Mouse (Mus musculus) hindlimb bud, embryonic 11.5 days (tissue): ENCODE results near the gene Mrgprh.

Experiments used
- DNase-seq: peaks from one replicate; pipeline ENCODE4 v3.0.0-alpha.2; 2012; ENCODE audit warnings: low read depth, low spot score; ENCODE audit errors: extremely low spot score

Gene Mrgprh

GRCm38 (mm10) chr17:12915881-12916583 is 40.2 kb downstream of the Mrgprh start, which contains the start of gene Mrpl18:
TSS of gene Mrpl18 (minus strand) at chr17:12916345.
- DNase-seq = peak; percentile 95

DNA sequence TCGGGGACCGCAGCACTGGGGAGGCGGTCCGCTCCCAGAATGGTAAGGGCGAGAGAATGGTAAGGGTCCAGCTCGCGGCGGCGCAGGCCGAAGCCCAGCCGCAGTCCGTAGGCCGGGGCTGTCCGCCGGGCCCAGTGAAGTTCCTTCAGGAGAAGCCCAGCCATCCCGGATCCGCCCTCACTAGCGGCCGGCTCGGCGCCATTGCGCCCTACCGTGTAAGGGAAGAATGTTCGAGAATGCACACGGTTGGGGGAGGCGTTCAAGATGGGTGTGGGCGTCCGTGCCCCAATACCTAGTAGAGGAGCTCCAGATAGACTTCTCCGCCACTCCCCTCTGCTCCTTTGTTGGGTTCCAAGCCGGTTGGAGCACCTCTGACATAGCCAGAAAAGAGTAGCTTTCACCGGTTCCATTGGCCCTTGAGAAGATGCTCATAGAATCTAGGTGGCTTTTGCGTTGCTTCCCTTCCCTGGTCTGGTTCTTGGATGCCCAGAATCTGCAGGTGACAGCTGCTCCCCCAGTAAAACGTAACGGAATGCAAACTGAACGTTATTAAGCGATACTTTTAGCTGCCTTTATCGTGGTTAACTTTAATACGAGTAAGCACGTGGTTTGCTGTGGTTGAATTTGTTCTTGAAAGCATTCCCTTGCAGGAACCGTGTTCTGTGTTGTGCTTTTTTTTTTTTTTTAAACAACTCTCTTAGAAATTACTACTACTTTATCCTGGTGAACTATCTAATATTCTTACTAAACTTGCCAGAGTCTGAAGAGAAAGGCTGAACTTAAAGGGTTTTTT is 41.0 kb downstream of the Mrgprh start:
- DNase-seq = no peak

DNA sequence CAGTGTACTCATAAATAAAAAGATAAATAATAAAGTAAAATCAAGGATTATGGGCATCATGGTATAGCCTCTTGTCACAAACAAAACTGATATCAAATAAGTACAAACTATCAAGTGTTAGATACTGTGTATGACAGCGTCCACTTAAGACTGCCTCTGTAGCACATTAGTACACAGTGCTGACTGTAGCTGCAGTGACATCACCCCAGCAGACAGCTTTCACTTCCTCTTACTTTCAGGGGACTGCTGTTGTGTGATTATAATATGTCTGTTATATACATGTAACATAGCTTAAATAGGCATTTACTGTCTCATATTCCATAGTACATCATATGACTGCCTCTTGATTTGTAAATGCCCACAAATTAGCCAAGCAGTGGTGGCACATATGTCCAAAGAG is 45.2 kb downstream of the Mrgprh start:
- DNase-seq = no peak

DNA sequence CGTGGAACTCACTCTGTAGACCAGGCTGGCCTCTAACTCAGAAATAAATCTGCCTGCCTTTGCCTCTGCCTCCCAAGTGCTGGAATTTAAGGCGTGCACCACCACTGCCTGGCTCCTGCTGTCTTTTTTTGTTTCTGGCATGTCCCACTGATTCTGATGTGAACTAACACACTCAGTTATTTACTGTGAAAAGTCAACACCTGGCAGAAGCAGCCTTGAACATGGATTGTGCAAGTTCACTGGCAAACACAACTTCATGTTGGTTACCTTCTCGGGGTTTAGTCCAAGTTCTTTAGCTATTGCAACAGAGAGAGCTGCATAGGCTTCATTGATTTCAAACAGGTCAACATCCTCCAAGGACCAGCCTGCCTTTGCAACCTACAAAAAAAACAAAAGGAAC is 49.2 kb downstream of the Mrgprh start:
- DNase-seq = no peak

GRCm38 (mm10) chr17:12925703-12926180 is 49.9 kb downstream of the Mrgprh start:
- DNase-seq = no peak
